Mouse (Mus musculus): ENCODE results near the gene Nphp1.

- TF ChIP-seq CTCF (IDR thresholded peaks at IDR 0.05; ENCODE audit: low read depth) (no peak), EP300 (IDR thresholded peaks at IDR 0.05; ENCODE audit: low read depth) (no peak)
Measured at GRCm38 (mm10) chr2:127729671-127730070, 59.0 kb downstream of the Nphp1 start, which contains the start of gene Mall.

All from heart, postnatal 0 days (tissue).